Mouse (Mus musculus): ENCODE results near the gene Esrp2. TPM values are rescaled to one million over a fixed set of nuclear protein-coding genes. Genes with fewer than 3 reads are reported as not detected.

Esrp2 gene
- polyA plus RNA-seq, 1 experiment from 2014 or later = 5.4 TPM

GRCm38 (mm10) chr8:106102321-106102720 lies 34.5 kb downstream of the Esrp2 start:
- no peaks in the 10 kb centered on the region for H3K9me3 ChIP-seq
- WGBS = 86% methylated on average over 4 of the region's 4 CpGs
- peaks cover 43% of the 10 kb centered on the region for H3K36me3 ChIP-seq

More at GRCm38 (mm10) chr8:106102321-106102720, 34.5 kb downstream of the Esrp2 start:
- H3K27ac ChIP-seq = no peak overlapping the region
- H3K4me3 ChIP-seq = no peak overlapping the region
- DNase-seq (ENCODE audit: low spot score) = no peak
- no peaks in the 10 kb centered on the region for H3K27me3 ChIP-seq (ENCODE audit: insufficient read depth, poor library complexity, severe bottlenecking)
- no peaks in the 10 kb centered on the region for H3K4me1 ChIP-seq

Other genes with a start within 250 kb of the Esrp2 start
- gene Nrn1l, start 243.4 kb downstream of the Esrp2 start, polyA plus RNA-seq (2016; fragmentation: Nextera tagmentation; extraction: Ambion mirVana) = 0.43 and 0.46 TPM in 2 replicates
- gene Pskh1, start 236.5 kb downstream of the Esrp2 start, polyA plus RNA-seq (2016; fragmentation: Nextera tagmentation; extraction: Ambion mirVana) = 30.3 and 30.4 TPM in 2 replicates
- gene Ctrl, start 203.1 kb downstream of the Esrp2 start, polyA plus RNA-seq (2016; fragmentation: Nextera tagmentation; extraction: Ambion mirVana) = 1.9 and 2.6 TPM in 2 replicates
- 70.7 and 75.4 TPM in 2 replicates for gene Psmb10, start 198.5 kb downstream of the Esrp2 start, polyA plus RNA-seq (2016; fragmentation: Nextera tagmentation; extraction: Ambion mirVana)
- 1.7 and 7.9 TPM in 2 replicates for gene Lcat, start 193.6 kb downstream of the Esrp2 start, polyA plus RNA-seq (2016; fragmentation: Nextera tagmentation; extraction: Ambion mirVana)
- 45.1 and 56.1 TPM in 2 replicates for gene Slc12a4, start 170.9 kb downstream of the Esrp2 start, polyA plus RNA-seq (2016; fragmentation: Nextera tagmentation; extraction: Ambion mirVana)
- not detected in 2 replicates for gene Dpep3, start 157.5 kb downstream of the Esrp2 start, polyA plus RNA-seq (2016; fragmentation: Nextera tagmentation; extraction: Ambion mirVana)
- 19.7 and 19.8 TPM in 2 replicates for gene Dus2, start 145.6 kb downstream of the Esrp2 start, polyA plus RNA-seq (2016; fragmentation: Nextera tagmentation; extraction: Ambion mirVana)
- 0.31 TPM in 1 of 2 replicates, not detected in the other for gene Dpep2nb, start 131.0 kb downstream of the Esrp2 start, polyA plus RNA-seq (2016; fragmentation: Nextera tagmentation; extraction: Ambion mirVana)
- gene Ddx28, start 125.1 kb downstream of the Esrp2 start, polyA plus RNA-seq (2016; fragmentation: Nextera tagmentation; extraction: Ambion mirVana) = 16.1 and 18.7 TPM in 2 replicates
- 4.9 and 6.5 TPM in 2 replicates for gene Nfatc3, start 78.1 kb downstream of the Esrp2 start, polyA plus RNA-seq (2016; fragmentation: Nextera tagmentation; extraction: Ambion mirVana)
- 10.6 and 13.6 TPM in 2 replicates for gene Pla2g15, start 13.4 kb upstream of the Esrp2 start, polyA plus RNA-seq (2016; fragmentation: Nextera tagmentation; extraction: Ambion mirVana)
- gene Slc7a6, start 31.9 kb upstream of the Esrp2 start, polyA plus RNA-seq (2016; fragmentation: Nextera tagmentation; extraction: Ambion mirVana) = 47.3 and 67.8 TPM in 2 replicates
- 24.1 and 38.1 TPM in 2 replicates for gene Slc7a6os, start 74.0 kb upstream of the Esrp2 start, polyA plus RNA-seq (2016; fragmentation: Nextera tagmentation; extraction: Ambion mirVana)
- 59.7 and 63.9 TPM in 2 replicates for gene Prmt7, start 74.0 kb upstream of the Esrp2 start, polyA plus RNA-seq (2016; fragmentation: Nextera tagmentation; extraction: Ambion mirVana)
- gene Smpd3, start 201.0 kb upstream of the Esrp2 start, polyA plus RNA-seq (2016; fragmentation: Nextera tagmentation; extraction: Ambion mirVana) = 3.8 and 4.4 TPM in 2 replicates

Data from heart, embryonic 10.5 days (tissue).